Mouse (Mus musculus) lung, postnatal 0 days (tissue): ENCODE data around the gene Srgap2.

Experiments used
- CTCF ChIP-seq: IDR thresholded peaks from 2 replicates; pipeline ENCODE4 v1.5.1; 2016; ENCODE audit warnings: antibody characterized with exemption, mild to moderate bottlenecking
- EP300 ChIP-seq: IDR thresholded peaks from 2 replicates; pipeline ENCODE4 v1.6.1; 2016; ENCODE audit warnings: antibody characterized with exemption, mild to moderate bottlenecking, control low read depth

- no peak for TF ChIP-seq EP300
- peak; percentile 90 for TF ChIP-seq CTCF
Measured at GRCm38 (mm10) chr1:131269797-131270578, 257.2 kb downstream of the Srgap2 start.
